Mouse (Mus musculus): ENCODE results near the gene Anxa1.

GRCm38 (mm10) chr19:20406475-20406874 lies 15.7 kb upstream of the Anxa1 start:
- TF ChIP-seq CTCF (IDR thresholded peaks at IDR 0.05; ENCODE audit: low read depth): no peak
- TF ChIP-seq EP300 (IDR thresholded peaks at IDR 0.05; ENCODE audit: low read depth): no peak
